Mouse (Mus musculus) brain, embryonic 14.5 days (tissue): ENCODE data around the gene Fndc10.

Experiments
- CTCF ChIP-seq: fragments of 200-500 bp; IDR thresholded peaks from 2 replicates; pipeline ENCODE4 v1.5.1; 2012; ENCODE audit warnings: inconsistent platforms, mild to moderate bottlenecking, moderate library complexity, borderline replicate concordance; ENCODE audit not compliant: insufficient read depth, insufficient read length; ENCODE audit errors: extremely low read depth
- POLR2A ChIP-seq: fragments of 200-500 bp; IDR thresholded peaks from 2 replicates; pipeline ENCODE4 v1.6.1; 2012; ENCODE audit warnings: mild to moderate bottlenecking, inconsistent platforms, borderline replicate concordance; ENCODE audit not compliant: poor library complexity, insufficient read depth, insufficient read length, severe bottlenecking; ENCODE audit errors: extremely low read depth

- TF ChIP-seq CTCF (no peak), POLR2A (no peak)
These were observed 3.4 kb upstream of the Fndc10 start for GRCm38 (mm10) chr4:155690571-155691375.
